Mouse (Mus musculus) embryo, embryonic 11.5 days (tissue): ENCODE measurements around the gene Cited2.

ENCODE experiments used
- DNase-seq: peaks from one replicate; pipeline ENCODE4 v3.0.0-alpha.2; 2012; ENCODE audit warnings: low read depth, low spot score

The Cited2 gene

GRCm38 (mm10) chr10:17723871-17724741 is 1.1 kb downstream of the Cited2 start:
- no peak for DNase-seq

DNA sequence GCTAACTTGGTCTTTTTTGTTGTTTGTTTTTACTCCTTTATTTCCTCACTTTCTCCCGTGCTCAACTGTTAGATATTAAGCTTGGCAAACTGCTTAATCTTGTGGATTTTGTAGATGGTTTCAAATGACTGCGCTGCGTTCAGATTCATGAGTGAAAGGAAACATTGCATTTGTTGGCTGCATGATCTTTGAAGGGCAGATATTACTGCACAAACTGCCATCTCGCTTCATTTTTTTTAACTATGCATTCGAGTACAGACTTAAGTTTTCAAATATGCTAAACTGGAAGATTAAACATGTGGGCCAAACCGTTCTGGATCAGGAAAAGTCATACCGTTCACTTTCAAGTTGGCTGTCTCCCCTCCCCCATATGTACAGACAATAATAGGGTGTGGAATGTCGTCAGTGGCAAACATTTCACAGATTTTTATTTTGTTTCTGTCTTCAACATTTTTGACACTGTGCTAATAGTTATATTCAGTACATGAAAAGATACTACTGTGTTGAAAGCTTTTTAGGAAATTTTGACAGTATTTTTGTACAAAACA is 2.1 kb downstream of the Cited2 start:
- DNase-seq = no peak

DNA sequence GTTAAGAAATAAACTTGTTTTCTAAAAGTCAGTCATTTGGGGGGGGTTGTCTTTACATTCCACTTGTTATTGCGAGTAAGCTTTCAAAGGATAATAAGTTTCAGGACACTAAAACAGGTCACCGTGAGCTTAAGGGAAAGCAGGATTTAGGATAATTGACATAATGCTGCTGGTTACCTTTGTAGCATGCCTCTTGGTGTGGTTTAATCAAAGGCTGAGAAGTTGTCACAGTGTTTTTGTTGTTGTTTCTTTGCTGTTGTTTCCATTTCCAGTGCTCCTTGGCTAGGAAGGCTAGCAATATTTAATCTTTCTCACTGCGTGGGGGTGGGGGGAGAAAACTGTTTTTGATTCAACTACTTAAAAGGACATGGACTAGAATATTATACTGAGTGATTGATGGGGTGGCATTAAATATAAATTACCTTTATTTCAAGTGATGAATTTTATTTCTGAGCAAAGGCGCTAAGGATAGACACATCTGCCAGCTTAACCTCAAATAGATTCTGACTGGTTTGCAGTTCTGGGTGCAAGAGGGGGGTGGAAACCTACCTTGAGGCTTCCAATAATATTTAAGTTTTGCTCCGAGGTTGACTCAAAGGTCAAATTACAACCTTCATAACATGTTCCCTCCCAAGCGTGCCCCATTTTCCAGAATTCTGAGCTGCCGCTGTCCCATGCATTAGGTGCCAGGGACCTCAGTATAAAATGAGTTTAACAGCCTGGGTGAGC is 2.8 kb downstream of the Cited2 start:
- DNase-seq = no peak

DNA sequence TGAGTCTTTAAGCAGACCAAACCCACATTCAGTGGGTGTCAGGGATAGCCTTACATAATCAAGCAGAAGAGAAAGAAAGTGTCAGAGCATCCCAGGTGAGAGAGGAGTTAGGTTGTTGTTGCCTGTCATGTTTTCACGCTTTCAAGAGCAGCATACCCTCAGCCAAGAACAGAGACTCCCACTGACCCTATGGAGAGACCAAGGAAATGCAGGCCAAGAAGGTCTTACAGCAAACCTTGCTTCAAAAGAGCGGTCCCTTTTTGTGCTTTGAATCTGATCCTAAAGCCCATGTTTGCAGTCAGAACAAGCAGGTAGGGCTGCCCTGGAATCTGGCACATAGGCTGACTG is 3.3 kb downstream of the Cited2 start:
- no peak for DNase-seq

- DNase-seq = peak; percentile 43
Measured at GRCm38 (mm10) chr10:17727161-17727925, 4.3 kb downstream of the Cited2 start.

DNA sequence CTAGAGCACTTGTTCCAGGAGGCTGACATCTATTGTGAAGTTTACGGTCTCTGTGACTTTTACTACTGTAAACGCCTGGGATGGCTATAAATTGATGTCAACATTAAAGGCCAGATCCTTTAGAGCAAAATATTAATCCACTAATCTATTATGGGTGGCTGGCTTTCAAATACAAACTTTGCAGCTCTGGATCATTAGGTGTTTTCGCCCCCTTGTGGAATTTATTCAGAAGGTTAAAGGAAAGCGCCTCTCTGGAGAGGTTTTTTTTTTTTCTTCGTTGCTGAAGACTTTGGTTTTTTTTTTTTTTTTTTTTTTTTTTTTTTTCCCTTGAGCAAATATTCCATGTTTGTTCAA is 4.9 kb downstream of the Cited2 start:
- no peak for DNase-seq

DNA sequence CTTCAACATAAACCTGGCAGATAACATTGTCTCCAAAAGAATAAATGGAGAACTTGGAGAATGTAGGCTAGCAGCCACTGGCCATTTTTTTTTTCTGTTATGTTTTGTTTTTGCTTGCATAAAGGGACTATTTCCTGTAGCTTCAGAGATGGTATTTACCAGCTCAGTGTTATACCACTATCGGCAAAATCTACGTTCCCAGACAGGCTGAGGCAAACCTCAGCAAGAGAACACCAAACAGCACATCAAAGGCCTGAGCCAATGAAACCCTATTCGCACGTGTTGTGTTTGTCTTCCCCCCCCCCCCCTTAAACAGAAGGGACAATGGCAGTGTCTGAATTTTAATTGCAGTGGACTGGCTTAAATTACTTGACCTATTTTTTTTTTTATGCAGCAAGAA is 5.7 kb downstream of the Cited2 start:
- DNase-seq = no peak

GRCm38 (mm10) chr10:17729476-17729875 is 6.5 kb downstream of the Cited2 start:
- no peak for DNase-seq

DNA sequence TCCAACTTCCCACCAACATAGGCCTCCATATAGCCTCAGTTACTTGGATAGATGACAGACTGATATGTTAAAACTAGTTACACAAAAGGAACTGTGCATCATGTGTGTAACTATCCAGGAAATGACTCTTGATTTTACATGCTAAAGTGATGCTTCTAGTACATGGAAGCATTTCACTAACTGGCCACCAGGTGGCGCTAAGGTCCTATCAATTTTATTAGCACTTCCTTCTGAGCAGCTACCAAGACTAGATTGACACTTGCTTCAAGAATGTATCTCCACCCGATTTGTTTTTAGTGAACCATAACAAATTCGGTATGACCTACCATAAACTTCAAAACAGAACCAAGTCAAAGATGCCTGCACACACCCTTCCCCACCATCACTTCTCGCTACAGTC is 10.0 kb downstream of the Cited2 start:
- DNase-seq = peak; percentile 63

GRCm38 (mm10) chr10:17742581-17742980 is 19.6 kb downstream of the Cited2 start:
- no peak for DNase-seq

GRCm38 (mm10) chr10:17752478-17752877 is 29.5 kb downstream of the Cited2 start:
- no peak for DNase-seq

- DNase-seq = no peak
Measured at GRCm38 (mm10) chr10:17759772-17760171, 36.8 kb downstream of the Cited2 start.

- no peak for DNase-seq
Measured at GRCm38 (mm10) chr10:17760750-17761613, 38.0 kb downstream of the Cited2 start.

GRCm38 (mm10) chr10:17761652-17762051 is 38.6 kb downstream of the Cited2 start:
- no peak for DNase-seq

GRCm38 (mm10) chr10:17762946-17763345 is 39.9 kb downstream of the Cited2 start:
- no peak for DNase-seq

DNA sequence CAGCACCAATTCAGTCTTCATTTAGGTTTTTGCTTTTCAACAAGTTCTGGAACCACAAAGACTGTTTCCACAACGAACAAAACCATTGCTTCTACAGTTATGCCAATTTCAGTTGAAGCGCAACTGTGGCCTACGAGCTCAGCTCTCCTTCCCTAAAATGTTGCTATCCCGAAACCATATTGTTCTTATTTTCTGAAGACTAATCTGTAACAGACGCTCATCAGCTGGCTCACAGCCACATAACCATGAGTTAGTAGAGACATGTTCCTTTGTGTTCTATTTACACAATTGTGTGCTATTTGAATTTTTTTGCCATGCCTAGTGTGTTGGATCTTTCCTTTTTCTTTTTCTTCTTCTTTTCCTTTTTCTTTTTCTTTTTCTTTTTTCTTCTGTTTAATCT is 46.8 kb downstream of the Cited2 start:
- no peak for DNase-seq

DNA sequence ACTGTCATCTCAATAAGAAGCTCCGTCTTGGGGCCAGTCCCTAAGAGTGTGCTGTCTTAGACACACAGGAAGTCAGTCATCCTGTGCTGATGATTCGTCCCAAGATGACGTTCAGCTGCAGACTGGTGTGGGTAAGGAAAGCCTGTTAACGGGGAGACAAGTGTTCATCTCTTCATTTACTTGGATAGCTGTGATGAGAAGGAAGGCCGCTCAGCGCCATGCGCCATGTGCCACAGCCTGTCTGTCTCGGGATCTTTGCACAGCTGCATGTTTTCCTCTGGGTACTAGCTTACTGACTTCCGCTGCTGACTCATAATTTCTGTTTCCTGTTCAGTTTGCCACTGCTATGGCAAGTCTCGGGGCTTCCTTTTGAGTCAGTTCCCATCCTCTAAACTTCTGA is 49.3 kb downstream of the Cited2 start:
- no peak for DNase-seq

DNA sequence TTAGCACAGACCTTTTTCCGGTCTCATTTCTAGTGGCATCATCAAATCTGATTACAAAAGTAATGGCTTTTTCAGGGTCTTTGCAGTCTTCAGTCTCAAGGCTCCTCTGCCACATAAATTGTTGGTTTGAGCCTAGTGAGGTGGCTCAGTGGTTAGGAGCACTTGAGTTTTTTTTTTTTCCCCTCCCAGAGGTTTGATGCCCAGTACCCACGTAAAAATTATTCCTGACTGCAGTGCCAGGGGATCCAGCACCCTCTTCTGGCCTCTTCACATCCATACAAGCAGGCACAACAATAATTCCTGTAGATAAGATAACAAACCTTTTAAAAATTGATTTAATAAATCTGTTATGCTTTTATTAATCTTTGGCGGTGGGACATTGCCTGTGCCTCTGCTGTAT is 51.3 kb downstream of the Cited2 start:
- no peak for DNase-seq

DNA sequence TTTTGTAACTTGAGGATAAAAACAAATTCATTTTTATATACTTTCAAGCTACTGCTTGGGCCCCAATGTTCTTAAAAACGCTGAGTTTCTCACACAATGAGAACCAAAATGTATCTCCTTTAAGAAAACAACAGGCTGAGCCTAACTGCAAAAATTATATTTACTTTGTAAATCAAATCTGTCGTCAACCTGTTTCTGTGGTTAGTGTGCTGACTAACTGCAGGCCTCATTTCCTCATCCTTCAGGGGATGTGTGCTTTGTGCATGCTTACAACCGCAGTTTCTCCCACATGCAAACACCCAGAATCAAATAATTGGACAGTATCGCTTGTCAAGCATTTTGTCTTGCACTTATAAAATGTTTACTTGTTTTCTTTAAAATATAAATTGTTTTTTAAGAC is 52.1 kb downstream of the Cited2 start:
- DNase-seq = no peak
